Mouse (Mus musculus) olfactory bulb, adult 2 months (tissue): ENCODE measurements around the gene Ppp1r32.

ENCODE experiments used
- CTCF ChIP-seq: fragments of 200-500 bp; IDR thresholded peaks from 2 replicates; pipeline ENCODE4 v1.5.1; 2012; ENCODE audit warnings: low read depth, mild to moderate bottlenecking, low read length, moderate library complexity; ENCODE audit not compliant: insufficient read depth
- POLR2A ChIP-seq: fragments of 200-500 bp; IDR thresholded peaks from 2 replicates; pipeline ENCODE4 v1.6.1; 2012; ENCODE audit warnings: mild to moderate bottlenecking, low read depth, low read length, moderate library complexity; ENCODE audit not compliant: insufficient read depth

- TF ChIP-seq POLR2A (no peak), CTCF (no peak)
Observed at GRCm38 (mm10) chr19:10482703-10483102, at the start of gene Ppp1r32.
